ENCODE assay signal across 18 mouse cellular contexts in genomic region chr7:25617376-25618160, GRCm38 (mm10). TPM values are rescaled to one million over a fixed set of nuclear protein-coding genes. Genes with fewer than 3 reads are reported as not detected.
"Had no signal": no experiment of that assay in that cellular context is flagged by ENCODE, and none has a peak within 500 bp of the region (broad histone marks: within the 10 kb centered on the region; RNA-seq: fewer than 3 reads in every experiment).

No protein-coding gene starts in this region.

- H3K4me3 ChIP-seq: limb, embryonic 15.5 days; liver, embryonic 13.5 days; midbrain, embryonic 10.5 days; neural tube, embryonic 15.5 days had no signal

- H3K27me3 ChIP-seq: limb, embryonic 15.5 days; liver, embryonic 13.5 days; neural tube, embryonic 15.5 days had no signal

- DNase-seq: kidney, adult 2 months; layer of hippocampus, adult 9-11 months; layer of hippocampus, postnatal 36 days; liver, embryonic 13.5 days; midbrain, embryonic 14.5 days; right cerebral cortex, adult 18-20 months; right cerebral cortex, postnatal 4 days; spleen, adult 18-20 months; thymus, postnatal 4 days had no signal

- H3K27ac ChIP-seq: limb, embryonic 15.5 days; liver, embryonic 13.5 days; midbrain, embryonic 10.5 days; neural tube, embryonic 15.5 days had no signal

- H3K9me3 ChIP-seq: limb, embryonic 15.5 days; liver, embryonic 13.5 days; midbrain, embryonic 10.5 days; neural tube, embryonic 15.5 days had no signal

RNA-seq across cellular contexts. Expression of gene Erich4, which starts 1.9 kb away (rescaled TPM):
- polyA plus RNA-seq: limb, embryonic 11.5 days; limb, embryonic 15.5 days; lung, postnatal 0 days; midbrain, embryonic 10.5 days; midbrain, embryonic 14.5 days; myocyte; neural tube, embryonic 11.5 days; neural tube, embryonic 15.5 days; stomach, embryonic 14.5 days; testis, adult 2 months had no signal
